Mouse (Mus musculus): ENCODE results near the gene Ppp1r36. TPM values are rescaled to one million over a fixed set of nuclear protein-coding genes. Genes with fewer than 3 reads are reported as not detected.
A peak's percentile ranks its signal among the peaks of the same experiment; 100 is the strongest.

Gene Ppp1r36
- polyA plus RNA-seq, 1 experiment, result 1.8 TPM

- no peaks in the 10 kb centered on the region; the same call in 1 of the 2 replicates for H3K4me1 ChIP-seq (ENCODE audit: control insufficient read depth, insufficient read depth, low read length)
- H3K4me3 ChIP-seq (ENCODE audit: insufficient read depth, low read length), result no peak overlapping the region
- TF ChIP-seq CTCF (IDR thresholded peaks at IDR 0.05; ENCODE audit: extremely low read depth, insufficient read depth, low read length) (no peak), POLR2A (IDR thresholded peaks at IDR 0.05; ENCODE audit: extremely low read depth, insufficient read depth, low read length) (no peak)
- H3K27ac ChIP-seq (ENCODE audit: insufficient read depth, low read length), result no peak overlapping the region
Observed at GRCm38 (mm10) chr12:76373991-76374390, 43.3 kb upstream of the Ppp1r36 start.

- no peak overlapping the region for H3K27ac ChIP-seq (ENCODE audit: insufficient read depth, low read length)
- no peaks in the 10 kb centered on the region; the same call in 1 of the 2 replicates for H3K4me1 ChIP-seq (ENCODE audit: control insufficient read depth, insufficient read depth, low read length)
- H3K4me3 ChIP-seq (ENCODE audit: insufficient read depth, low read length), result no peak overlapping the region
- TF ChIP-seq CTCF (IDR thresholded peaks at IDR 0.05; ENCODE audit: extremely low read depth, insufficient read depth, low read length), result no peak
- TF ChIP-seq POLR2A (IDR thresholded peaks at IDR 0.05; ENCODE audit: extremely low read depth, insufficient read depth, low read length), result no peak
Observed at GRCm38 (mm10) chr12:76374911-76375310, 42.4 kb upstream of the Ppp1r36 start.

GRCm38 (mm10) chr12:76375506-76375905 lies 41.8 kb upstream of the Ppp1r36 start:
- no peak for TF ChIP-seq CTCF (IDR thresholded peaks at IDR 0.05; ENCODE audit: extremely low read depth, insufficient read depth, low read length)
- TF ChIP-seq POLR2A (IDR thresholded peaks at IDR 0.05; ENCODE audit: extremely low read depth, insufficient read depth, low read length), result no peak
- no peaks in the 10 kb centered on the region; the same call in 1 of the 2 replicates for H3K4me1 ChIP-seq (ENCODE audit: control insufficient read depth, insufficient read depth, low read length)
- no peak overlapping the region for H3K27ac ChIP-seq (ENCODE audit: insufficient read depth, low read length)
- no peak overlapping the region for H3K4me3 ChIP-seq (ENCODE audit: insufficient read depth, low read length)

- TF ChIP-seq CTCF (IDR thresholded peaks at IDR 0.05; ENCODE audit: extremely low read depth, insufficient read depth, low read length), result peak; percentile 39; the same call in 1 of the 2 replicates
- no peak for TF ChIP-seq POLR2A (IDR thresholded peaks at IDR 0.05; ENCODE audit: extremely low read depth, insufficient read depth, low read length)
Observed at GRCm38 (mm10) chr12:76376649-76377048, 40.7 kb upstream of the Ppp1r36 start.

GRCm38 (mm10) chr12:76377059-76377458 lies 40.3 kb upstream of the Ppp1r36 start:
- H3K4me3 ChIP-seq (ENCODE audit: insufficient read depth, low read length), result no peak overlapping the region
- no peak overlapping the region for H3K27ac ChIP-seq (ENCODE audit: insufficient read depth, low read length)
- TF ChIP-seq POLR2A (IDR thresholded peaks at IDR 0.05; ENCODE audit: extremely low read depth, insufficient read depth, low read length) (no peak), CTCF (IDR thresholded peaks at IDR 0.05; ENCODE audit: extremely low read depth, insufficient read depth, low read length) (no peak)
- no peaks in the 10 kb centered on the region; the same call in 1 of the 2 replicates for H3K4me1 ChIP-seq (ENCODE audit: control insufficient read depth, insufficient read depth, low read length)

More at GRCm38 (mm10) chr12:76376649-76377048, 40.7 kb upstream of the Ppp1r36 start:
- Histone ChIP-seq H3K4me1 (ENCODE audit: control insufficient read depth, insufficient read depth, low read length) (no peaks in the 10 kb centered on the region; the same call in 1 of the 2 replicates), H3K27ac (ENCODE audit: insufficient read depth, low read length) (no peak overlapping the region), H3K4me3 (ENCODE audit: insufficient read depth, low read length) (no peak overlapping the region)

- TF ChIP-seq CTCF (IDR thresholded peaks at IDR 0.05; ENCODE audit: extremely low read depth, insufficient read depth, low read length), result no peak
- no peak for TF ChIP-seq POLR2A (IDR thresholded peaks at IDR 0.05; ENCODE audit: extremely low read depth, insufficient read depth, low read length)
- H3K4me3 ChIP-seq (ENCODE audit: insufficient read depth, low read length), result no peak overlapping the region
- H3K4me1 ChIP-seq (ENCODE audit: control insufficient read depth, insufficient read depth, low read length), result no peaks in the 10 kb centered on the region; the same call in 1 of the 2 replicates
- no peak overlapping the region for H3K27ac ChIP-seq (ENCODE audit: insufficient read depth, low read length)
Observed at GRCm38 (mm10) chr12:76377726-76378125, 39.6 kb upstream of the Ppp1r36 start.

- H3K27ac ChIP-seq (ENCODE audit: insufficient read depth, low read length), result no peak overlapping the region
- TF ChIP-seq POLR2A (IDR thresholded peaks at IDR 0.05; ENCODE audit: extremely low read depth, insufficient read depth, low read length), result no peak
- TF ChIP-seq CTCF (IDR thresholded peaks at IDR 0.05; ENCODE audit: extremely low read depth, insufficient read depth, low read length), result no peak
Observed at GRCm38 (mm10) chr12:76378556-76378955, 38.8 kb upstream of the Ppp1r36 start.

GRCm38 (mm10) chr12:76380151-76380550 lies 37.2 kb upstream of the Ppp1r36 start:
- Histone ChIP-seq H3K4me1 (ENCODE audit: control insufficient read depth, insufficient read depth, low read length) (no peaks in the 10 kb centered on the region; the same call in 1 of the 2 replicates), H3K27ac (ENCODE audit: insufficient read depth, low read length) (no peak overlapping the region), H3K4me3 (ENCODE audit: insufficient read depth, low read length) (no peak overlapping the region)
- no peak for TF ChIP-seq CTCF (IDR thresholded peaks at IDR 0.05; ENCODE audit: extremely low read depth, insufficient read depth, low read length)
- TF ChIP-seq POLR2A (IDR thresholded peaks at IDR 0.05; ENCODE audit: extremely low read depth, insufficient read depth, low read length), result no peak

More at GRCm38 (mm10) chr12:76378556-76378955, 38.8 kb upstream of the Ppp1r36 start:
- Histone ChIP-seq H3K4me3 (ENCODE audit: insufficient read depth, low read length) (no peak overlapping the region), H3K4me1 (ENCODE audit: control insufficient read depth, insufficient read depth, low read length) (no peaks in the 10 kb centered on the region; the same call in 1 of the 2 replicates)

- no peak for TF ChIP-seq POLR2A (IDR thresholded peaks at IDR 0.05; ENCODE audit: extremely low read depth, insufficient read depth, low read length)
- TF ChIP-seq CTCF (IDR thresholded peaks at IDR 0.05; ENCODE audit: extremely low read depth, insufficient read depth, low read length), result no peak
- no peak overlapping the region for H3K4me3 ChIP-seq (ENCODE audit: insufficient read depth, low read length)
- H3K4me1 ChIP-seq (ENCODE audit: control insufficient read depth, insufficient read depth, low read length), result no peaks in the 10 kb centered on the region
- no peak overlapping the region for H3K27ac ChIP-seq (ENCODE audit: insufficient read depth, low read length)
Observed at GRCm38 (mm10) chr12:76385342-76385741, 32.0 kb upstream of the Ppp1r36 start.

- H3K4me3 ChIP-seq (ENCODE audit: insufficient read depth, low read length), result no peak overlapping the region
- H3K27ac ChIP-seq (ENCODE audit: insufficient read depth, low read length), result no peak overlapping the region
- no peaks in the 10 kb centered on the region for H3K4me1 ChIP-seq (ENCODE audit: control insufficient read depth, insufficient read depth, low read length)
- TF ChIP-seq POLR2A (IDR thresholded peaks at IDR 0.05; ENCODE audit: extremely low read depth, insufficient read depth, low read length), result no peak
- TF ChIP-seq CTCF (IDR thresholded peaks at IDR 0.05; ENCODE audit: extremely low read depth, insufficient read depth, low read length), result no peak
Observed at GRCm38 (mm10) chr12:76388794-76389193, 28.5 kb upstream of the Ppp1r36 start.
